Mouse (Mus musculus) heart, embryonic 16.5 days (tissue): ENCODE results near the gene Erh. TPM values are rescaled to one million over a fixed set of nuclear protein-coding genes. Genes with fewer than 3 reads are reported as not detected.

Experiments used
- ATAC-seq: fragments of 200-750 bp; cut with Nextera tagmentation; replicated peaks from 2 replicates; pipeline ENCODE4 v1.8.0; 2017; ENCODE audit warnings: moderate number of reproducible peaks; ENCODE audit not compliant: insufficient read depth, low FRiP score; ENCODE audit errors: extremely low read depth
- H3K27ac ChIP-seq: fragments of 300-500 bp; sonication (generic); 2 replicates; pipeline ENCODE4 v1.5.1; 2014; ENCODE audit warnings: mild to moderate bottlenecking, low read length, control low read depth, moderate library complexity
- H3K27me3 ChIP-seq: fragments of 300-500 bp; sonication (generic); 2 replicates; pipeline ENCODE4 v1.6.1; 2014; ENCODE audit warnings: low read length, mixed read lengths; ENCODE audit not compliant: control insufficient read depth, insufficient read depth
- H3K36me3 ChIP-seq: fragments of 300-500 bp; sonication (generic); 2 replicates; pipeline ENCODE4 v1.6.1; 2014; ENCODE audit not compliant: control insufficient read depth, insufficient read depth
- H3K4me1 ChIP-seq: fragments of 300-500 bp; sonication (generic); 2 replicates; pipeline ENCODE4 v1.6.1; 2014; ENCODE audit warnings: low read length, mixed read lengths; ENCODE audit not compliant: control insufficient read depth, insufficient read depth
- H3K4me2 ChIP-seq: fragments of 300-500 bp; sonication (generic); 2 replicates; pipeline ENCODE4 v1.6.1; 2014; ENCODE audit warnings: low read depth, mild to moderate bottlenecking, control low read depth, low read length
- H3K4me3 ChIP-seq: fragments of 300-500 bp; sonication (generic); 2 replicates; pipeline ENCODE4 v1.5.1; 2014; ENCODE audit warnings: mild to moderate bottlenecking, control low read depth, low read length
- H3K9ac ChIP-seq: fragments of 300-500 bp; sonication (generic); 2 replicates; pipeline ENCODE4 v1.6.1; 2014; ENCODE audit warnings: low read length, control low read depth
- H3K9me3 ChIP-seq: fragments of 300-500 bp; sonication (generic); replicated peaks from 2 replicates; pipeline ENCODE4 v1.6.1; 2016; ENCODE audit warnings: low read length; ENCODE audit not compliant: control insufficient read depth
- WGBS: fragments of 180-500 bp; shearing (Covaris S2); extraction: QIAGEN DNeasy Blood & Tissue Kit; methylation state at CpG from one replicate; pipeline ENCODE4 v1.1.7; 2014; 5-methylcytosine and 5-hydroxymethylcytosine counted together
- polyA plus RNA-seq: library from polyadenylated mRNA; unstranded; fragments of >200 nt; fragmentation: Nextera tagmentation; extraction: Ambion mirVana; gene quantifications from 2 replicates; pipeline ENCODE4 v1.2.1, GENCODE M21; 2015

Gene Erh
- polyA plus RNA-seq, 1 experiment from 2014 or later, result 157 TPM

DNA sequence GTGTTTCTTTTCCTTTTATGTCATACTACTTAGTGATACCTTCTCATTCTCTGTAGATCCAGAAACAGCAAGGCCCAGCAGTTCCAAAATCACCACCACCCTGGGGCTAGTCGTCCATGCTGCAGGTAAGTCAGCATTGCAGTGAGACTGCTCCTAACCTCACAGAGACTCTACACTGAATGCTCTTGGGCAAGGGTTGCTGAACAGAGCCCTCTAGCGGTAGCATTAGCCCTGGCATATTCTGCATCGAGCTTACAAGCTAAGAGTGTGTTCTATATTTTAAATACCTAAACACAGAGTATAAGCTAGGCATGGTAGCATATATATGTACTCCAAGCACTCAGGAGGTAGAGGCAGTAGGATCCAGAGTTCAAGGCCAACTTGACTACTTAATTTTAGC, 29.0 kb upstream of the Erh start:
- 12% methylated on average over 3 of the region's 3 CpGs for WGBS
- H3K4me2 ChIP-seq, result no peak overlapping the region
- peaks cover 18% of the 10 kb centered on the region for H3K36me3 ChIP-seq
- no peak overlapping the region for H3K27ac ChIP-seq
- no peak overlapping the region for H3K4me3 ChIP-seq
- no peak overlapping the region for H3K9ac ChIP-seq
- no peaks in the 10 kb centered on the region for H3K9me3 ChIP-seq
- no peaks in the 10 kb centered on the region for H3K4me1 ChIP-seq
- no peaks in the 10 kb centered on the region for H3K27me3 ChIP-seq
- ATAC-seq, result no peak

DNA sequence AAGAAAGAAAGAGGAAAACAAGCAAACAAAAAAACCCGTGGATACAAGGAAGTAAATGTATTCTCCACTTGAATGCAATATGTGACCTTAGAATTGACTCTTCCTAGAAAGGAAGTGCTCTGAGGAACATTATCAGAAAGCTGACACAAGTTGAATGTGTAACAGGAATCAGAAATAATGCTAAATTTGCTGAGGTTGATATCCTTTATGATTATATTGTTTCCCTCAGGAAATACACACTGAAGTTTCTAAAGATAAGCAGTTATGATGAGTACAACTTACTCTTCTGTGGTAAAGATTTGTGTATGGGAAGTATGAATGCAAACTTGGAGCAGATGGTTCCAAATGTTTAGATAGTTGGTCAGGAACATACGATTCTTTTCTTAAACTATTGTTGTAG, 24.2 kb upstream of the Erh start:
- Histone ChIP-seq H3K4me1 (no peaks in the 10 kb centered on the region), H3K36me3 (peaks cover 11% of the 10 kb centered on the region), H3K27ac (no peak overlapping the region), H3K9ac (no peak overlapping the region), H3K9me3 (no peaks in the 10 kb centered on the region), H3K4me2 (no peak overlapping the region), H3K4me3 (no peak overlapping the region), H3K27me3 (no peaks in the 10 kb centered on the region)
- no peak for ATAC-seq
- WGBS, result 69% methylated on average over 2 of the region's 2 CpGs

DNA sequence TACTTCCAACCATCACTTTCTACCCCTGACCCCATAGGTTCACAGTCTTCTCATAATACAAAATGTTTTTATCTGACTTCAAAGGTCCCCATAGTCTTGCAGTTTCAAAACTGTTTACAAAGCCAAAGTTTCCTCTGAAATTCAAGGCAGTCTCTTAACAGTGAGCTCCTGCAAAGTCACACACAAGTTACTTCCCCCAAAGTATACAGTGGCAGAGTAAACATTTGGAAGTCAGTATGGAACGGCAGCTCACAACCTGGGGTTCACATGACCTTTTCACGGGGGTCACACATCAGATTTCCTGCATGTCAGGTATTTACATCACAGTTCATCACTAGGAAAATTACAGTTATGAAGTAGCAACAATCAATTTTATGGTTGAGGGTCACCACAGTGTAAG, 19.8 kb upstream of the Erh start:
- 75% methylated on average over 2 of the region's 2 CpGs for WGBS
- Histone ChIP-seq H3K9me3 (no peaks in the 10 kb centered on the region), H3K27me3 (no peaks in the 10 kb centered on the region), H3K4me1 (peaks cover 5% of the 10 kb centered on the region; the same call in 1 of the 2 replicates), H3K4me3 (no peak overlapping the region), H3K4me2 (no peak overlapping the region), H3K27ac (no peak overlapping the region), H3K9ac (no peak overlapping the region), H3K36me3 (peaks cover 15% of the 10 kb centered on the region)
- no peak for ATAC-seq

DNA sequence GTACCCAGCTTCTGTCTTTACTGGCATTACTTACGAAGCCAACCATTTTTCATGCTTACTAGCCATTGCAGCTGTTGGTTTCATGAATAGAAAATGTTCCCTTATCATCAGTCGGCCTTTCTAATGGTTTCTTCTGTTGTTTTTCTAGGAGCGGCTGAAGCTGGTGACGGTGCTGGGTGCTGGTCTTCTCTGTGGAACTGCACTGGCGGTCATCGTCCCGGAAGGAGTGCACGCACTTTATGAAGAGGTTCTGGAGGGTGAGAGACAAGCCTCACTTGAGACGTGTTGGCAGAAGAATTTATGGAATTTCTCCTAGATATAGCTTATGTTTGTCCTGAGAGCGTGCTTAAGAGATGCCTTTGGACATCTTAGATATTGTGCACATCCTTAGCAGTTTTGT, 18.2 kb upstream of the Erh start:
- H3K4me3 ChIP-seq, result no peak overlapping the region
- H3K4me1 ChIP-seq, result peaks cover 5% of the 10 kb centered on the region; the same call in 1 of the 2 replicates
- WGBS, result 57% methylated on average over 10 of the region's 10 CpGs
- H3K9me3 ChIP-seq, result no peaks in the 10 kb centered on the region
- no peak overlapping the region for H3K4me2 ChIP-seq
- H3K27me3 ChIP-seq, result no peaks in the 10 kb centered on the region
- no peak overlapping the region for H3K27ac ChIP-seq
- ATAC-seq, result no peak
- no peak overlapping the region for H3K9ac ChIP-seq
- peaks cover 15% of the 10 kb centered on the region for H3K36me3 ChIP-seq

DNA sequence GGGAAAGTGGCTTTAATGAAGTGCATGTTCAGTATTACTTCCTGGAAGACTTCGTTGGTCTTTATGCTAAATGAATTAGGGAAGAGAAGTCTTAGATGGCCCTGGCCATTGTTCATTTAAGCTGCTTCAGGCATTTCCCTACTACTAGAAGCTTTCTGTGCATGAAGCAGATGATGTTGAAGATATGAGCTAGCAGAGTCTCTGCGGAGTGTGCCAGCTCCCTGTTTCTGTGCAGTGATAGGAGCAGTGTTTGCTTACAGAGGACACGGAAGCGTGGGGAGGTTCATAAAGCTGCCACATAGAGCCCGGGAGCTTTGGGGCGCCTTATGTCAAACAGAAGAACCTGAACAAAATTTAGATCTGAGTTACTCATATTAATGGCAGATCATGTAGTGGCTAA, 14.5 kb upstream of the Erh start:
- Histone ChIP-seq H3K27ac (no peak overlapping the region), H3K36me3 (peaks cover 8% of the 10 kb centered on the region), H3K9ac (no peak overlapping the region), H3K4me1 (peaks cover 11% of the 10 kb centered on the region), H3K4me3 (no peak overlapping the region), H3K9me3 (no peaks in the 10 kb centered on the region), H3K4me2 (no peak overlapping the region), H3K27me3 (no peaks in the 10 kb centered on the region)
- 74% methylated on average over 6 of the region's 6 CpGs for WGBS
- ATAC-seq, result no peak

DNA sequence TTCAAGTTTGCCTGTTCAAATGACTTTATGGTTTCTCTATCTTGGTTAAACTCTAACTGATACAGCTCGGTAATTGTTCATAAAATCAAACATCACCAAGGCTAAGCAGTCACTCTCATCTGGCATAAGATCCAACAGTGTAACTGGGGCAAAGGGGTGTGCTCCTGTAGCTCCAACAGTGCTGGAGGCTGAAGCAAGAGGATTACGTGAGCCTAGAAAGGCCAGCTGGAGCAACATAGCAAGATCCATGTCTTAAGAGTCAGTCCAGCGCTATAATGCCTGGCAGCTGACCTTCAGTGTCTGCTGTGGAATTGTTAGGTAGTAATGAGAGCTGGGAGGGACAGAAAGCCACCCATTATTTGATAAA, 10.5 kb upstream of the Erh start:
- WGBS, result 88% methylated on average over 3 of the region's 3 CpGs
- Histone ChIP-seq H3K9ac (no peak overlapping the region), H3K4me1 (peaks cover 8% of the 10 kb centered on the region), H3K4me2 (no peak overlapping the region), H3K36me3 (no peaks in the 10 kb centered on the region), H3K9me3 (no peaks in the 10 kb centered on the region), H3K27ac (no peak overlapping the region), H3K4me3 (no peak overlapping the region), H3K27me3 (no peaks in the 10 kb centered on the region)
- no peak for ATAC-seq

DNA sequence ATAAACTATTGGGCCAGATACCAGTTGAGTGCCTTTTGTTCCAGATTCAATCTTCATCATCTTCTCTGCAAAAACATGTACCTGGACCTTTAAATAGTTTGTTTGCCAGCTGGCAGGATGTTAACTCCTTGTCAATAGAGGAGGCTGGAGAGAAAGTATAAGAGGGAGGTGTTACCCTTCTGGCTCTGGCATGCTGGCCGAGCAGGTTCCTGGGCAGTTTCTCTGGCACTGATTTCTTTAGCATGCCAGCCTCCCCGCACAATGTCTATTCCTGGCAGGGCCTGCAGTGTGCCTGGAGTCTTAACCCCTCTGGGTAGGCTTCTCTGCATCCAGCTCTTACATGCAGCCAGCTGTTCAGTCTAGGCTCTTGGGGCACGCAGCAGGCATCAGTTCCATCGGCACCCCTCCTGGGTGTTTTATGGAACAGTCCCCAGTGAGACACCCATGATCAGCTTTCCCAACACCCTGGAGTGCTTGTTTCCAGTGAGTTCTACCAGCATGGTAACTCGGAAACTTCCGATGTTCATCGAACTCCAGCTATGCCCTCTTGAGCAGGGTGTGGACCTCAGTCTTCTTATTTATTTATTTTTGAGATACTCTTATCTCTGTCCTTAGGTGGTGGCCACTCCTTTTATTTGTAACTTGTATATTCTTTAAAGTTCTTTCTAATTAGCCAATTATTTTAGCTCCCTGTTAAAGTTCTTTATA, 10.0 kb upstream of the Erh start:
- Histone ChIP-seq H3K36me3 (no peaks in the 10 kb centered on the region), H3K9ac (0 out of 2 replicates have a peak overlapping the region, but pooled peaks have one; percentile 9), H3K4me3 (no peak overlapping the region), H3K4me1 (peaks cover 8% of the 10 kb centered on the region), H3K9me3 (no peaks in the 10 kb centered on the region), H3K4me2 (no peak overlapping the region), H3K27me3 (no peaks in the 10 kb centered on the region), H3K27ac (peak overlapping the region; percentile 51)
- ATAC-seq, result no peak
- 75% methylated on average over 7 of the region's 7 CpGs for WGBS

DNA sequence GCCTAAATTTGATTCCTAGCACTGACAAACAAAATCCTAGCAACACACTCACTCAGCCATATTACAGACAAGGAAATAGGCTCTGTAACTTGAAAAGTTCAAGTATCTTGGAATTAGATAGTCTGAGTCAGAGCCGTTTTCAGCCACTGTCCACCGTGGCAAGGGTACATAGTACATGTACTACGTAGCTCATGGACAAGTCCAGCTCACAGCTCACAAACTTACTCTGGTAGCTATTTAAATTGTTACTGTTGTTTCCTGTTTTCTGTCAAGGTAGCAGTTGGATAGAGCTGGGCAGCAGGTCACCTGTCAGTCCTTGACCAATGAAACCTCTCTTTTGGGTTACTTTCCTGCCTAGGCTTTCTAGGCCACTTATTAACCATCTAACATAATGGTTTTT, 2.2 kb upstream of the Erh start:
- Histone ChIP-seq H3K9me3 (no peaks in the 10 kb centered on the region), H3K27me3 (no peaks in the 10 kb centered on the region), H3K27ac (no peak overlapping the region), H3K4me1 (peaks cover 27% of the 10 kb centered on the region), H3K4me2 (peak overlapping the region; percentile 5; the same call in 1 of the 2 replicates), H3K9ac (no peak overlapping the region), H3K36me3 (0 out of 2 replicates have a peak, but pooled peaks cover 4% of the 10 kb centered on the region), H3K4me3 (no peak overlapping the region)
- WGBS, result 89% methylated on average over 3 of the region's 3 CpGs
- no peak for ATAC-seq

DNA sequence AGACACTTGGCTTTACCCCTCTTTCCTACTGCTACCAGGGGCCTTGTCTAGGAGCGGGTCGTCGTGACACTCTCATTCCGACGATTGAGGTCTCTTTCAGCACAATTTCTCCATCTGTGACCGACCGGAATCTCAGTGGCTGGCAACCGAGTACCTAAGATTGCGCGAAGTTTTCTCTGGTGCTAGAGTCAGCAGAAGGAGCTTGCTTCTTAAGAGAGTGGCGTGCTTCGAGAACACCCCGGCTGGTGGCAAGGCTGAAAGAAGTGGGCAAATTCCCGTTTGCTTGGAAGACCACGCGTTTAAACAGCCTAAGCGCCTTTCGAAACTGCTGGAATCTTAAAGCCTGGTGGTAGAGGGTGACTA, 346 bp upstream of the Erh start:
- Histone ChIP-seq H3K9me3 (no peaks in the 10 kb centered on the region), H3K27ac (peak overlapping the region; percentile 90), H3K4me1 (peaks cover 27% of the 10 kb centered on the region), H3K27me3 (no peaks in the 10 kb centered on the region), H3K9ac (peak overlapping the region; percentile 97), H3K4me2 (peak overlapping the region; percentile 94), H3K36me3 (peaks cover 19% of the 10 kb centered on the region), H3K4me3 (peak overlapping the region; percentile 83)
- ATAC-seq, result no peak
- 5% methylated on average over 18 of the region's 18 CpGs for WGBS
